Mouse (Mus musculus): ENCODE data around the gene Rpl9-ps1. TPM values are rescaled to one million over a fixed set of nuclear protein-coding genes. Genes with fewer than 3 reads are reported as not detected.

Rpl9-ps1 gene
- polyA plus RNA-seq, 1 experiment from 2014 or later = not detected

Other genes starting within 250 kb of the Rpl9-ps1 start
- gene Rasl10b, start 236.5 kb downstream of the Rpl9-ps1 start, polyA plus RNA-seq (2016; fragmentation: Nextera tagmentation; extraction: Ambion mirVana) = 16.8 and 17.7 TPM in 2 replicates
- 0.59 and 0.76 TPM in 2 replicates for gene Gas2l2, start 216.2 kb downstream of the Rpl9-ps1 start, polyA plus RNA-seq (2016; fragmentation: Nextera tagmentation; extraction: Ambion mirVana)
- 0.30 and 0.45 TPM in 2 replicates for gene 1700020L24Rik, start 207.9 kb downstream of the Rpl9-ps1 start, polyA plus RNA-seq (2016; fragmentation: Nextera tagmentation; extraction: Ambion mirVana)
- gene Mmp28, start 182.6 kb downstream of the Rpl9-ps1 start, polyA plus RNA-seq (2016; fragmentation: Nextera tagmentation; extraction: Ambion mirVana) = 3.2 and 3.5 TPM in 2 replicates
- 13.9 and 14.9 TPM in 2 replicates for gene Taf15, start 172.5 kb downstream of the Rpl9-ps1 start, polyA plus RNA-seq (2016; fragmentation: Nextera tagmentation; extraction: Ambion mirVana)
- not detected in 2 replicates for gene Heatr9, start 123.4 kb downstream of the Rpl9-ps1 start, polyA plus RNA-seq (2016; fragmentation: Nextera tagmentation; extraction: Ambion mirVana)
- gene Ccl5, start 115.1 kb downstream of the Rpl9-ps1 start, polyA plus RNA-seq (2016; fragmentation: Nextera tagmentation; extraction: Ambion mirVana) = not detected in 2 replicates
- 1.3 and 1.7 TPM in 2 replicates for gene Ccl9, start 67.0 kb downstream of the Rpl9-ps1 start, polyA plus RNA-seq (2016; fragmentation: Nextera tagmentation; extraction: Ambion mirVana)
- 0.81 and 1.8 TPM in 2 replicates for gene Ccl6, start 52.5 kb downstream of the Rpl9-ps1 start, polyA plus RNA-seq (2016; fragmentation: Nextera tagmentation; extraction: Ambion mirVana)
- 1.2 and 1.3 TPM in 2 replicates for gene Ccl3, start 3.7 kb upstream of the Rpl9-ps1 start, polyA plus RNA-seq (2016; fragmentation: Nextera tagmentation; extraction: Ambion mirVana)
- 0.46 TPM in 1 of 2 replicates, not detected in the other for gene Ccl4, start 17.0 kb upstream of the Rpl9-ps1 start, polyA plus RNA-seq (2016; fragmentation: Nextera tagmentation; extraction: Ambion mirVana)
- gene Wfdc17, start 58.4 kb upstream of the Rpl9-ps1 start, polyA plus RNA-seq (2016; fragmentation: Nextera tagmentation; extraction: Ambion mirVana) = 0.59 and 0.65 TPM in 2 replicates
- gene Wfdc18, start 63.4 kb upstream of the Rpl9-ps1 start, polyA plus RNA-seq (2016; fragmentation: Nextera tagmentation; extraction: Ambion mirVana) = not detected in 2 replicates
- not detected in 2 replicates for gene Wfdc21, start 101.3 kb upstream of the Rpl9-ps1 start, polyA plus RNA-seq (2016; fragmentation: Nextera tagmentation; extraction: Ambion mirVana)
- 34.1 and 37.4 TPM in 2 replicates for gene Heatr6, start 108.1 kb upstream of the Rpl9-ps1 start, polyA plus RNA-seq (2016; fragmentation: Nextera tagmentation; extraction: Ambion mirVana)
- 0.09 TPM in 1 of 2 replicates, not detected in the other for gene Hnf1b, start 204.4 kb upstream of the Rpl9-ps1 start, polyA plus RNA-seq (2016; fragmentation: Nextera tagmentation; extraction: Ambion mirVana)